Mouse (Mus musculus): ENCODE data around the gene Itga10. TPM values are rescaled to one million over a fixed set of nuclear protein-coding genes. Genes with fewer than 3 reads are reported as not detected.

Itga10 gene
- 1.3 and 1.4 TPM in 2 replicates for polyA plus RNA-seq (2015; fragmentation: Nextera tagmentation; extraction: Ambion mirVana)

DNA sequence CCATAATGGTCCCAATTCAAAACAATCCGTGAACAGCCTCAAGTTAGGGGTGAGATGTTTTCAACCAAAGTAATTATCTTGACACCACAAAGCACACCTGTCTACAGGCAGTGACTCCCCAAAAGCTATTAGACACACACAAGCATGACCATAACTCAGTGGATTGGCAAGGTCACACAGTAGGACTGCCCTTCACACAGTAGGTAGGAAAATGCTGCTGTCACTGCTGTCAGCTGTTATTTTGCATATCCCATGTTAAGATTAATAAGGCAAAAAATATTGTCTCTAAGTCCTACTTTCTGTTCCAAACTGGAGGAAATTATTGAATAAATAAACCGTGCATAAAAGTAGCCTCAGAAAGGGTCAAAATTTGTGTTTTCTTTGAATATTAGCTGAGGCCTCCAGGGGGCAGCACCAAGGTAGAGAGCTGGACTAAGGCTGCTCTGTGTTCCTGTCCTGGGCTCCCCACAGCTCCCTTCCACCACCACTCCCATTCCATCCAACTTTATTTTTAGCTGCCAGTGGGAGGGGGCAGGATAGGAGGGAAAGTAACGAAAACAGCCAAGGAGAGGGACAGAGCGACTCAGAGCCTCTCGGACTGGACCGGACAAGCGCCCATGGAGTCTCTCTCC is at the start of gene Itga10:
Gene Itga10 (plus strand): TSS at position 567 of the 632 bp plus-strand sequence.
- Histone ChIP-seq H3K27ac (replicated peaks) (no peak within 1 kb of the TSS), H3K9ac (replicated peaks) (no peak within 1 kb of the TSS), H3K4me1 (no peaks in the 10 kb centered on the region), H3K36me3 (peaks cover 35% of the 10 kb centered on the region), H3K4me3 (replicated peaks) (no peak within 1 kb of the TSS), H3K9me3 (replicated peaks) (no peaks in the 10 kb centered on the region), H3K27me3 (replicated peaks) (no peaks in the 10 kb centered on the region), H3K4me2 (no peak within 1 kb of the TSS; the same call in 1 of the 2 replicates)
- no peak for ATAC-seq (ENCODE audit: low FRiP score)
- 72% methylated on average over 7 of the region's 7 CpGs for WGBS

DNA sequence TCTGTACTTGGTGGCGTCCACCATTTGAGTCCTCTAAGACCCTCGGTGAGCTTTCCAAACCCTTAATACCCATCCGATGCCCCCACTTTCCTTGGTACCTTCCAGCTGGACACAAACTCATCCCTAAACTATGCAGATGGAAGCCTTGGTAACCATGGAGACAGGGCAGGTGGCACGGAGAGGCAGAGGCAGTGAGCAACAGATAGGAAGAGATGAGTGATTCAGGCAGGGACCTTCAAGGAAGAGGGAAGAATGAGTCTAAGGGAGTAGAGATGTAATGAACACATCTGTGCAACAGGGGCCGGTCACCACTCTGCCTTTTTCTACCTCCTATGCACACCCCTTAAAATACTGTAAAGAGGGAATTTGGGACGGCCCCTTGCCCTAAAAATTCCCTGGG is 49.7 kb upstream of the Itga10 start:
- WGBS: 22% methylated on average over 6 of the region's 6 CpGs
- no peak for ATAC-seq (ENCODE audit: low FRiP score)
- Histone ChIP-seq H3K27me3 (replicated peaks) (no peaks in the 10 kb centered on the region), H3K4me2 (peak overlapping the region; percentile 97), H3K4me1 (peaks cover 68% of the 10 kb centered on the region), H3K36me3 (no peaks in the 10 kb centered on the region), H3K27ac (replicated peaks) (peak overlapping the region; percentile 77), H3K4me3 (replicated peaks) (peak overlapping the region; percentile 62), H3K9ac (replicated peaks) (peak overlapping the region; percentile 76), H3K9me3 (replicated peaks) (no peaks in the 10 kb centered on the region)

DNA sequence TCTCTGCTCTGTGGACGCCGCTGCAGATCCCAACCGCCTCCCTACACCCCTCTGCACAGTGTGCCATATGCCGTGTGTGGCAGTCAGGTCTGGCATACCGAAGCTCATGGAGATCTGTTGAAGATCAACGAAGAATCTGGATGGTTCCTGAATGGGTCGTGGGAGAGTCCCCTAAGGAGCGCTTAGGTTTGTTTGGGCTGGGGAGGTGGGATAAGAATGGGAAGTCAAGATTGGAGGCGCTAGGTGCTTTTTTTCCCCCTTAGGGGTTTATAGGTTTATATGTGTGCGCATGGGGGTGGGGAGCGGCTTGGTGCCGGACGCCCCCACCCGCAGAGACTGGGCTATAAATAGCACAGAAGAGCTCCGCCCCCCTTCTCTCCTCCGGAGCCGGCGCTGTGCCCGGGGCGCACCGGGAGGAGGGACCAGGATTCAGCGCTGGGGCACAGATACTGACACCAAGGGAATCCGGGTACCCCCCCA is 49.1 kb upstream of the Itga10 start, which contains the start of gene Ankrd34a:
Gene Ankrd34a (plus strand): TSS at position 409 of the 480 bp plus-strand sequence.
- no peaks in the 10 kb centered on the region for H3K36me3 ChIP-seq
- no peaks in the 10 kb centered on the region for H3K9me3 ChIP-seq (replicated peaks)
- peak within 1 kb of the TSS; percentile 97 for H3K4me2 ChIP-seq
- peak within 1 kb of the TSS; percentile 76 for H3K9ac ChIP-seq (replicated peaks)
- under 1% methylated on average over 15 of the region's 23 CpGs for WGBS
- H3K27ac ChIP-seq (replicated peaks): peak within 1 kb of the TSS; percentile 77
- peak within 1 kb of the TSS; percentile 62 for H3K4me3 ChIP-seq (replicated peaks)
- ATAC-seq (ENCODE audit: low FRiP score): peak; percentile 8; the same call in 1 of the 2 replicates
- peaks cover 69% of the 10 kb centered on the region for H3K4me1 ChIP-seq
- no peaks in the 10 kb centered on the region for H3K27me3 ChIP-seq (replicated peaks)

DNA sequence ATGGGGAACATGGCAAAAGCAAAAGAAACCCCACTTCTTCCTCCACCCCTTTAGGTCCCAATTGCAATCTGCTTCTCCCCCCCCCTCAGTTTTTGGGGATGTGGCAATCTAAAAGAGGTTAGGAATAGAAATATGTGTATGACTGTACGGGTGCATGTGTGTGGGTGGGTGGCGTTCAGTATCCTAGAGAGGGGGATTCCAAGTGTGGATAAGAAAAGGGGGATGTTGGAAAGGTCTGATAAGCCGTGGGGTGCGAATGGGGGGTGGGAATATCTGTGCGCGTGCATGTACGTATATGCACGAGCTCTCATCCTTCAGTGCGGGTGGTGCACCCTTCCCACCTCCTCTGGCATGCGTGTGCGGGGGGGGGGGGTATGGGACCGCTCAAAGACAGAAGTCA is 48.5 kb upstream of the Itga10 start:
- no peaks in the 10 kb centered on the region for H3K27me3 ChIP-seq (replicated peaks)
- ATAC-seq (ENCODE audit: low FRiP score): no peak
- no peaks in the 10 kb centered on the region for H3K9me3 ChIP-seq (replicated peaks)
- H3K9ac ChIP-seq (replicated peaks): peak overlapping the region; percentile 76
- peaks cover 71% of the 10 kb centered on the region for H3K4me1 ChIP-seq
- H3K4me2 ChIP-seq: peak overlapping the region; percentile 97
- H3K4me3 ChIP-seq (replicated peaks): peak overlapping the region; percentile 62
- H3K36me3 ChIP-seq: no peaks in the 10 kb centered on the region
- H3K27ac ChIP-seq (replicated peaks): peak overlapping the region; percentile 77
- WGBS: 2% methylated on average over 11 of the region's 12 CpGs

DNA sequence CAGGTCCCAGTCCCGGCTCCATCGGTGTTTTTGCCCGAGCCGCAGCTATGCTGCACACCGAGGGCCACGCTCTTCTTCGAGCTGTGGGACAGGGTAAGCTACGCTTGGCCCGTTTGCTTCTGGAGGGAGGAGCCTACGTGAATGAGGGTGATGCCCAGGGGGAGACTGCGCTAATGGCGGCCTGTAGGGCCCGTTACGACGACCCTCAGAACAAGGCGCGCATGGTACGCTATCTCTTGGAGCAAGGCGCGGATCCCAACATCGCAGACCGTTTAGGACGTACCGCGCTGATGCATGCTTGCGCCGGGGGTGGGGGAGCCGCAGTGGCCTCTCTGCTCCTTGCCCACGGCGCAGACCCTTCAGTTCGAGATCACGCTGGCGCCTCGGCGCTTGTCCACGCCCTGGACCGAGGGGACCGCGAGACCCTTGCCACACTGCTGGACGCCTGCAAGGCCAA is 47.9 kb upstream of the Itga10 start:
- Histone ChIP-seq H3K9me3 (replicated peaks) (no peaks in the 10 kb centered on the region), H3K27ac (replicated peaks) (peak overlapping the region; percentile 77), H3K4me2 (peak overlapping the region; percentile 97), H3K4me1 (peaks cover 72% of the 10 kb centered on the region), H3K27me3 (replicated peaks) (no peaks in the 10 kb centered on the region), H3K4me3 (replicated peaks) (peak overlapping the region; percentile 62), H3K9ac (replicated peaks) (peak overlapping the region; percentile 76), H3K36me3 (no peaks in the 10 kb centered on the region)
- under 1% methylated on average over 40 of the region's 40 CpGs for WGBS
- ATAC-seq (ENCODE audit: low FRiP score): peak; percentile 0; the same call in 1 of the 2 replicates

DNA sequence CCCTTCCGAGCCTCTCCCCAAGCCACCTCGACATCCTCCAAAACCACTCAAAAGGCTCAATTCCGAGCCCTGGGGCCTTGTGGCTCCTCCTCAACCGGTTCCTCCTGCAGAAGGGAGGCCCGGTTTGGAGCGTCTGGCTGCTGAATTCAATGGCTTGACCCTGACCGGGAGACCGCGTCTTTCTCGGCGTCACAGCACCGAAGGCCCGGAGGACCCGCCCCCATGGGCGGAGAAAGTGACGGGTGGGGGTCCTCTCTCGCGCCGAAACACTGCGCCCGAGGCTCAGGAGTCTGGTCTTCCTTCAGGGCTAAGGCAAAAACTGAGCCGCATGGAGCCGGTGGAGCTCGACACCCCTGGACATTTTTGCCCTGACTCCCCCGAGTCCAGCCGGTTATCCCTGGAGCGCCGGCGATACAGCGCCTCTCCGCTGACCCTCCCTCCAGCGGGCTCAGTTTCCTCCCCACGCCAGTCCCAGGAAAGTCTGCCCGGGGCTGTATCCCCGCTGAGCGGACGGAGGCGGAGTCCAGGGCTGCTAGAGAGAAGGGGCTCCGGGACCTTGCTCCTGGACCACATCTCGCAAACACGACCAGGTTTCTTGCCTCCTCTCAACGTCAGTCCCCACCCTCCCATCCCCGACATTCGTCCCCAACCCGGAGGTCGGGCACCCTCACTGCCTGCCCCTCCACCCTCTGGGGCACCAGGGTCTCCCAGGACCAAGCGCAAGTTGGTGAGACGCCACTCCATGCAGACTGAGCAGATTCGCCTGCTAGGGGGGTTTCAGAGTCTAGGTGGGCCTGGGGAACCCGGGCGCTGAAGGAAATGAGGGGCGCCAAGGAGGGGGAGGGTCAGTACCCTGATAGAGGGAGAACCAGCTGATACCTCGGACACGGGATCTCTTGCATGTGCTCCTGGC is 47.0 kb upstream of the Itga10 start:
- WGBS: 3% methylated on average over 52 of the region's 54 CpGs
- H3K4me3 ChIP-seq (replicated peaks): peak overlapping the region; percentile 62
- no peaks in the 10 kb centered on the region for H3K36me3 ChIP-seq
- no peaks in the 10 kb centered on the region for H3K9me3 ChIP-seq (replicated peaks)
- peak overlapping the region; percentile 76 for H3K9ac ChIP-seq (replicated peaks)
- peak overlapping the region; percentile 97 for H3K4me2 ChIP-seq
- peak overlapping the region; percentile 77 for H3K27ac ChIP-seq (replicated peaks)
- ATAC-seq (ENCODE audit: low FRiP score): no peak
- peaks cover 72% of the 10 kb centered on the region for H3K4me1 ChIP-seq
- H3K27me3 ChIP-seq (replicated peaks): no peaks in the 10 kb centered on the region

DNA sequence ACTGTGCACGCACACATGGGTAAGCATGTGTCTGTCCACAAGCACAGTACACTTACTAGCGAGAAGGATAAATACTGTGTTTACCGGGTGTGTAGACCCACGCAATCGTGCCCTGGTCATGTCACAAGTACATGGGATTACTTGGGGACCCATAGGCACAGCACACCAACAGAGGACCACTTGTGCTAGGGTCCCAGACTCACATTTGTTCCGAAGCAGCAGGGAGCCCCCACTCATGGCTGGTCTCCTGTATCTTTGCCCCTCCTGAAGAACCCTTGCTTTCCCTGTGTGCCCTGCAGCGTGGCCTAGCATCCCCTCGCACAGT is 46.4 kb upstream of the Itga10 start:
- Histone ChIP-seq H3K9ac (replicated peaks) (0 out of 2 replicates have a peak overlapping the region, but pooled peaks have one; percentile 76), H3K9me3 (replicated peaks) (no peaks in the 10 kb centered on the region), H3K36me3 (no peaks in the 10 kb centered on the region), H3K27me3 (replicated peaks) (no peaks in the 10 kb centered on the region), H3K4me3 (replicated peaks) (peak overlapping the region; percentile 62; the same call in 1 of the 2 replicates), H3K4me1 (peaks cover 79% of the 10 kb centered on the region), H3K4me2 (peak overlapping the region; percentile 97), H3K27ac (replicated peaks) (no peak overlapping the region)
- ATAC-seq (ENCODE audit: low FRiP score): no peak
- 46% methylated on average over 8 of the region's 8 CpGs for WGBS

DNA sequence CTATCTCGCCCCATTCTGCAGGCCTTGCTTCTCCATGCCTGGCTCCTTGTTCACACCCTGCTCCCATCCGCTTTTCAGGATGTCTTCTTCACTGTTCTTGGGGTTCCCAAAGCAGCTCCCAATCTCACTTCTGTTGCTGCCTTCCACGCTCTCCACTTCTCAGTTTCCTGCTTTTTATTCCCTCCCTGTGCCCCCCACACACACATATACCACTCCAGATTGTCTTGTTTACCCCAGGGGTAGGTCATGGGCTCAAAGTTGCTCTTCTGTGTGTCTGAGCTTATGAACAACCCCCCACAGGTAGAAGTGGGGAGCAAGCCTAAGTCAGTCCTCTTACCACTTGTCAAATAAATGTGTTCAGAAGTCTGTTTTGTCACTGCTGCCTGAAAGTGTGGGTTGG is 46.0 kb upstream of the Itga10 start:
- Histone ChIP-seq H3K4me1 (peaks cover 82% of the 10 kb centered on the region), H3K36me3 (no peaks in the 10 kb centered on the region), H3K27me3 (replicated peaks) (no peaks in the 10 kb centered on the region), H3K4me3 (replicated peaks) (no peak overlapping the region), H3K27ac (replicated peaks) (no peak overlapping the region), H3K4me2 (peak overlapping the region; percentile 97), H3K9me3 (replicated peaks) (no peaks in the 10 kb centered on the region), H3K9ac (replicated peaks) (0 out of 2 replicates have a peak overlapping the region, but pooled peaks have one; percentile 76)
- no peak for ATAC-seq (ENCODE audit: low FRiP score)
- WGBS: 83% methylated on average over 3 of the region's 3 CpGs

DNA sequence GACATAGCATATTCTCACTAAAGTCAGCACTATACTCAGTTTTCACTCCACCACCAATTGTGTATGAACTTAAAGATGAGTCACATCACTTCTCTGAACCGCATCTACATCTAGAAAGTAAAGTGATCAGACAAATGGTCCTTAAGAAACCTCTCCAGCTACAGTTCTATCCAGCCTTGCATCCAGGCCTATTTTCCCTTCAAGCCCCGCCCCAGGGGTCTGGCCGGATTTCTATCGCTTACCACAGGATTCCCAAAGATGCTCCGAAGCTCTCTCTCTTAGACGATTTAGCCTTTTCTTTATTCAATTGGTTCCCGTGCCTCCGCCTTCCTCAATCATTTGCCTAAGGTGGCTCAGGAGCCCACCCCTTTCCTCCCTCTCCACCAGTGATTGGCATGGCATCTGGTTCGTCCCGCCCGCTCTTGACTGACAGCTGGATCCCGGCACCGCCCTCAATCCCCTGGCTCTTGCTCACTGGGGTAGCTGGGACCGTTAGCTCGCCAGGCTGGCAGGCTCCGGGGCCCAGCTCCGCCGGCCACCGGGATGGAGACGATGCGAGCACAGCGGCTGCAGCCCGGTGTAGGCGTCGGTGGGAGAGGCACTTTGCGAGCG is 44.6 kb upstream of the Itga10 start, which contains the start of gene Lix1l:
Gene Lix1l (plus strand): TSS at position 511 of the 612 bp plus-strand sequence.
- Histone ChIP-seq H3K4me3 (replicated peaks) (peak within 1 kb of the TSS; percentile 79), H3K36me3 (no peaks in the 10 kb centered on the region), H3K4me1 (peaks cover 91% of the 10 kb centered on the region)

DNA sequence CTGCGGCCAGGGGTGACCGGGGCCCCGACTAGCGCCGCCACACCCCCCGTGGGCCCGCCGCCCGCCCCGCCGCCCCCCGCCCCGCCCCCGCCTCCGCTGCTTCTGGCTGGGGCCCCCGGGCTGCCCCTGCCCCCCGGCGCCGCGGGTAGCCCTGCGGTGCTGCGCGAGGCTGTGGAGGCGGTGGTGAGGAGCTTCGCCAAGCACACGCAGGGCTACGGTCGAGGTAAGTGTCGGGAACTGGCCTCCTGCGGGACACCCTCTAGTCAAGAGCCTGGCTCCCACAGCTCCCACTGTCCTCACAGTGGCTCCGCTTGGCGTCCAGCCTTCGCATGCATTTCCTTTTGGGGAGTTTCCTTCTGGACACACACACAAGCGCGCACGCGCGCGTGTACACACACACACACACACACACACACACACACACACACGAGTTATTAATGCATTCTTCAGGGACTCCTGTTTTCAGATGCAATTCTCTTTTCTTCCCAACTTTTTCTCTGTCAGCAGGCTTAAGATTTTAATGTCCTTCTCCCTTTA is 44.1 kb upstream of the Itga10 start:
- H3K4me2 ChIP-seq: peak overlapping the region; percentile 74
- H3K27me3 ChIP-seq (replicated peaks): no peaks in the 10 kb centered on the region
- WGBS: 0% methylated on average over 18 of the region's 40 CpGs
- peaks cover 89% of the 10 kb centered on the region for H3K4me1 ChIP-seq
- ATAC-seq (ENCODE audit: low FRiP score): peak; percentile 62
- peak overlapping the region; percentile 94 for H3K9ac ChIP-seq (replicated peaks)
- H3K36me3 ChIP-seq: no peaks in the 10 kb centered on the region
- H3K4me3 ChIP-seq (replicated peaks): peak overlapping the region; percentile 79
- H3K27ac ChIP-seq (replicated peaks): peak overlapping the region; percentile 96
- H3K9me3 ChIP-seq (replicated peaks): no peaks in the 10 kb centered on the region

More for the DNA sequence above, 44.6 kb upstream of the Itga10 start, which contains the start of gene Lix1l:
- peak within 1 kb of the TSS; percentile 96 for H3K27ac ChIP-seq (replicated peaks)
- WGBS: under 1% methylated on average over 27 of the region's 27 CpGs
- H3K4me2 ChIP-seq: peak within 1 kb of the TSS; percentile 74
- ATAC-seq (ENCODE audit: low FRiP score): peak; percentile 92
- H3K9ac ChIP-seq (replicated peaks): peak within 1 kb of the TSS; percentile 94
- H3K27me3 ChIP-seq (replicated peaks): no peaks in the 10 kb centered on the region
- no peaks in the 10 kb centered on the region for H3K9me3 ChIP-seq (replicated peaks)
